Mouse (Mus musculus) MEL-GATA-1-ER (cell line): ENCODE measurements around the gene Cxcr1.

ENCODE experiments used
- DNase-seq: peaks from one replicate; pipeline ENCODE4 v3.0.0-alpha.2; 2012; ENCODE audit warnings: low read depth; ENCODE audit errors: extremely low read depth

The Cxcr1 gene

GRCm38 (mm10) chr1:74194445-74194844 is at the start of gene Cxcr1:
Gene Cxcr1 (minus strand): TSS chr1:74194631.
- DNase-seq: no peak

GRCm38 (mm10) chr1:74240832-74241231 is 46.4 kb upstream of the Cxcr1 start:
- peak; percentile 26 for DNase-seq

- DNase-seq: no peak
Observed at GRCm38 (mm10) chr1:74240311-74240710, 45.9 kb upstream of the Cxcr1 start.

- DNase-seq: no peak
Observed at GRCm38 (mm10) chr1:74239618-74240017, 45.2 kb upstream of the Cxcr1 start.

GRCm38 (mm10) chr1:74239162-74239561 is 44.7 kb upstream of the Cxcr1 start:
- peak; percentile 38 for DNase-seq

- DNase-seq: peak; percentile 91
Observed at GRCm38 (mm10) chr1:74238136-74238535, 43.7 kb upstream of the Cxcr1 start.

- DNase-seq: no peak
Observed at GRCm38 (mm10) chr1:74237671-74238070, 43.2 kb upstream of the Cxcr1 start.

GRCm38 (mm10) chr1:74236590-74237317 is 42.3 kb upstream of the Cxcr1 start:
- DNase-seq: peak; percentile 41

GRCm38 (mm10) chr1:74235938-74236589 is 41.6 kb upstream of the Cxcr1 start, which contains the start of gene Arpc2:
Gene Arpc2 (plus strand): TSS chr1:74236084.
- peak; percentile 74 for DNase-seq

GRCm38 (mm10) chr1:74230992-74231391 is 36.6 kb upstream of the Cxcr1 start:
- no peak for DNase-seq

- no peak for DNase-seq
Observed at GRCm38 (mm10) chr1:74229942-74230341, 35.5 kb upstream of the Cxcr1 start.

- DNase-seq: peak; percentile 66
Observed at GRCm38 (mm10) chr1:74227317-74227716, 32.9 kb upstream of the Cxcr1 start.

- no peak for DNase-seq
Observed at GRCm38 (mm10) chr1:74219922-74220321, 25.5 kb upstream of the Cxcr1 start.

- DNase-seq: no peak
Observed at GRCm38 (mm10) chr1:74208941-74209340, 14.5 kb upstream of the Cxcr1 start.

- no peak for DNase-seq
Observed at GRCm38 (mm10) chr1:74207906-74208305, 13.5 kb upstream of the Cxcr1 start.

GRCm38 (mm10) chr1:74206642-74207041 is 12.2 kb upstream of the Cxcr1 start:
- no peak for DNase-seq

- peak; percentile 46 for DNase-seq
Observed at GRCm38 (mm10) chr1:74205881-74206280, 11.4 kb upstream of the Cxcr1 start.

GRCm38 (mm10) chr1:74203457-74203856 is 9.0 kb upstream of the Cxcr1 start:
- peak; percentile 15 for DNase-seq

GRCm38 (mm10) chr1:74201048-74201844 is 6.8 kb upstream of the Cxcr1 start:
- DNase-seq: no peak

- DNase-seq: no peak
Observed at GRCm38 (mm10) chr1:74199046-74199445, 4.6 kb upstream of the Cxcr1 start.

- DNase-seq: no peak
Observed at GRCm38 (mm10) chr1:74197726-74198470, 3.5 kb upstream of the Cxcr1 start.
